Mouse (Mus musculus): ENCODE results near the gene Wdr46. TPM values are rescaled to one million over a fixed set of nuclear protein-coding genes. Genes with fewer than 3 reads are reported as not detected.

Gene Wdr46
- polyA plus RNA-seq, 1 experiment from 2014 or later, result 32.7 TPM

DNA sequence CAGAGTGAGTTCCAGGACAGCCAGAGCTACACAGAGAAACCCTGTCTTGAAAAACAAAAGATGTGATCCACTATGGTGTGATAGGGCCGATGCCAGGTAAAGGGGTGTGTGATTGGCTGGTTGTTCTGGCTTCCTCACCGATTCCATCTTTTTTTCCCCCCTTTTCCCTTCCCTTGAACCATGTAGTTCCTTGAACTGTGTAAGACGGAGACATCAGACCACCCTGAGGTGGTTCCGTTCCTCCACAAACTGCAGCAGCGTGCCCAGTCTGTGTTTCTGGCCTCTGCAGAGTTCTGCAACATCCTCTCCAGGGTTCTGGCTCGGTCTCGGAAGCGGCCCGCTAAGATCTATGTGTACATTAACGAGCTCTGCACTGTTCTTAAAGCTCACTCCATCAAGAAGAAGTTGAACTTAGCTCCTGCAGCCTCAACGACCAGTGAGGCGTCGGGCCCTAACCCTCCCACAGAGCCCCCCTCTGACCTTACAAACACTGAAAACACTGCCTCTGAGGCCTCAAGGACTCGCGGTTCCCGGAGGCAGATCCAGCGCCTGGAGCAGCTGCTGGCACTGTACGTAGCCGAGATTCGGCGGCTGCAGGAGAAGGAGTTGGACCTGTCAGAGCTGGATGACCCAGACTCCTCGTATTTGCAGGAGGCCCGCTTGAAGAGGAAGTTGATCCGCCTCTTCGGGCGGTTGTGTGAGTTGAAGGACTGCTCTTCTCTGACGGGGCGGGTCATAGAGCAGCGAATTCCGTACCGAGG is 29.2 kb upstream of the Wdr46 start:
- H3K36me3 ChIP-seq (ENCODE audit: insufficient read depth, low read length), result peaks cover 35% of the 10 kb centered on the region
- H3K27me3 ChIP-seq (ENCODE audit: insufficient read depth, low read length), result no peaks in the 10 kb centered on the region
- no peak overlapping the region; the same call in 1 of the 2 replicates for H3K9ac ChIP-seq (replicated peaks; ENCODE audit: low read length)
- no peaks in the 10 kb centered on the region for H3K9me3 ChIP-seq (ENCODE audit: low read length)
- 57% methylated on average over 31 of the region's 31 CpGs for WGBS
- 0 out of 2 replicates have a peak overlapping the region, but pooled peaks have one; percentile 37 for H3K27ac ChIP-seq (ENCODE audit: low read length)
- H3K4me1 ChIP-seq (ENCODE audit: insufficient read depth, low read length), result peaks cover 43% of the 10 kb centered on the region
- H3K4me3 ChIP-seq (ENCODE audit: low read length), result peak overlapping the region; percentile 13; the same call in 1 of the 2 replicates
- no peak for ATAC-seq (ENCODE audit: low FRiP score, low TSS enrichment)
- H3K4me2 ChIP-seq (replicated peaks; ENCODE audit: low read depth, low read length), result peak overlapping the region; percentile 77; the same call in 1 of the 2 replicates

DNA sequence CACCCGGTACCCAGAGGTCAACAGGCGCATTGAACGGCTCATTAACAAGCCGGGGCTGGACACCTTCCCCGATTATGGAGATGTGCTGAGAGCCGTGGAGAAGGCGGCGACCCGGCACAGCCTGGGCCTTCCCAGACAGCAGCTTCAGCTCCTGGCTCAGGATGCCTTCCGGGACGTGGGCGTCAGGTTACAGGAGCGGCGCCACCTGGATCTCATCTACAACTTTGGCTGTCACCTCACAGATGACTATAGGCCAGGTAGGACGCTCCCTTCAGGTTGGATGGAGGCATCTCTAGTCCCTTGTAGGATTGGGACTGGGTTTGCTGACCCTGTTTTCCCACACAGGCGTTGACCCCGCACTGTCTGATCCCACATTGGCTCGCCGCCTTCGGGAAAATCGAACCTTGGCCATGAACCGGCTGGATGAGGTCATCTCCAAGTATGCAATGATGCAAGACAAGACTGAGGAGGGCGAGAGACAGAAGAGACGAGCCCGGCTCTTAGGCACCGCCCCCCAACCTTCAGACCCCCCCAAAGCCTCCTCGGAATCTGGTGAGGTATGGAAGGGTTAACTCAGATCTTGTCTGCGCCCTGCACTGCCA is 28.5 kb upstream of the Wdr46 start:
- Histone ChIP-seq H3K9ac (replicated peaks; ENCODE audit: low read length) (no peak overlapping the region), H3K9me3 (ENCODE audit: low read length) (no peaks in the 10 kb centered on the region), H3K4me2 (replicated peaks; ENCODE audit: low read depth, low read length) (peak overlapping the region; percentile 77; the same call in 1 of the 2 replicates), H3K4me3 (ENCODE audit: low read length) (peak overlapping the region; percentile 13; the same call in 1 of the 2 replicates), H3K27me3 (ENCODE audit: insufficient read depth, low read length) (no peaks in the 10 kb centered on the region), H3K4me1 (ENCODE audit: insufficient read depth, low read length) (peaks cover 47% of the 10 kb centered on the region), H3K27ac (ENCODE audit: low read length) (no peak overlapping the region), H3K36me3 (ENCODE audit: insufficient read depth, low read length) (peaks cover 35% of the 10 kb centered on the region)
- no peak for ATAC-seq (ENCODE audit: low FRiP score, low TSS enrichment)
- 58% methylated on average over 28 of the region's 28 CpGs for WGBS

DNA sequence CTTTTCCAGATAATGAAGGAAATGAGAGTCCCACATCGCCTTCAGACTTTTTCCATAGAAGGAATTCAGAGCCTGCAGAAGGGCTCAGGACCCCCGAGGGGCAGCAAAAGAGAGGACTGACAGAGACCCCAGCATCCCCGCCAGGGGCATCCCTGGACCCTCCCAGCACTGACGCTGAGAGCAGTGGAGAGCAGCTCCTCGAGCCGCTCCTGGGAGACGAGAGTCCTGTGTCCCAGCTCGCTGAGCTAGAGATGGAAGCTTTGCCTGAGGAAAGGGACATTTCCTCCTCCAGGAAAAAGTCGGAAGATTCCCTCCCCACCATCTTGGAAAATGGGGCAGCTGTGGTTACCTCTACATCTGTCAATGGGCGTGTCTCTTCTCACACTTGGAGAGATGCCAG is 27.2 kb upstream of the Wdr46 start:
- ATAC-seq (ENCODE audit: low FRiP score, low TSS enrichment), result no peak
- no peaks in the 10 kb centered on the region for H3K9me3 ChIP-seq (ENCODE audit: low read length)
- H3K4me2 ChIP-seq (replicated peaks; ENCODE audit: low read depth, low read length), result no peak overlapping the region
- H3K9ac ChIP-seq (replicated peaks; ENCODE audit: low read length), result no peak overlapping the region
- H3K4me3 ChIP-seq (ENCODE audit: low read length), result no peak overlapping the region
- H3K27ac ChIP-seq (ENCODE audit: low read length), result no peak overlapping the region
- peaks cover 45% of the 10 kb centered on the region for H3K4me1 ChIP-seq (ENCODE audit: insufficient read depth, low read length)
- WGBS, result 90% methylated on average over 10 of the region's 10 CpGs
- H3K36me3 ChIP-seq (ENCODE audit: insufficient read depth, low read length), result peaks cover 43% of the 10 kb centered on the region
- H3K27me3 ChIP-seq (ENCODE audit: insufficient read depth, low read length), result no peaks in the 10 kb centered on the region

DNA sequence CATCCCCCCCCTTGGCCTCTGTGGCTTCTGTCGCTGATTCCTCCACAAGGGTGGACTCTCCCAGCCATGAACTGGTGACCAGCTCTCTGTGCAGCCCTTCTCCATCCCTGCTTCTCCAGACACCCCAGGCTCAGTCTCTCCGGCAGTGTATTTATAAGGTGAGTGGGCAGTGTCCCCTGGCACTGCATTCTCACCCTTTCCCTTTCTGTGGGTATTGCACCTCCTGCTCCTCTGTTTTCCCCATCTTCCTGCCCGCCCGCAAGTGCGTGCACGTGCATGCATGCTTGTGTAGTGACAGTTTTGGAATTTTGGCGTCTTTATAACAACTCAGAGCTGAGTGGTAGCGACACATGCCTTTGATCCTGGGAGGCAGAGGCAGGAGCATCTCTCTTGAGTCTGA is 26.6 kb upstream of the Wdr46 start:
- H3K27ac ChIP-seq (ENCODE audit: low read length), result no peak overlapping the region
- no peak overlapping the region for H3K4me2 ChIP-seq (replicated peaks; ENCODE audit: low read depth, low read length)
- H3K36me3 ChIP-seq (ENCODE audit: insufficient read depth, low read length), result peaks cover 43% of the 10 kb centered on the region
- no peak overlapping the region for H3K4me3 ChIP-seq (ENCODE audit: low read length)
- no peak overlapping the region for H3K9ac ChIP-seq (replicated peaks; ENCODE audit: low read length)
- ATAC-seq (ENCODE audit: low FRiP score, low TSS enrichment), result no peak
- H3K9me3 ChIP-seq (ENCODE audit: low read length), result no peaks in the 10 kb centered on the region
- H3K4me1 ChIP-seq (ENCODE audit: insufficient read depth, low read length), result peaks cover 49% of the 10 kb centered on the region
- 94% methylated on average over 8 of the region's 8 CpGs for whole genome bisulfite sequencing
- no peaks in the 10 kb centered on the region for H3K27me3 ChIP-seq (ENCODE audit: insufficient read depth, low read length)

DNA sequence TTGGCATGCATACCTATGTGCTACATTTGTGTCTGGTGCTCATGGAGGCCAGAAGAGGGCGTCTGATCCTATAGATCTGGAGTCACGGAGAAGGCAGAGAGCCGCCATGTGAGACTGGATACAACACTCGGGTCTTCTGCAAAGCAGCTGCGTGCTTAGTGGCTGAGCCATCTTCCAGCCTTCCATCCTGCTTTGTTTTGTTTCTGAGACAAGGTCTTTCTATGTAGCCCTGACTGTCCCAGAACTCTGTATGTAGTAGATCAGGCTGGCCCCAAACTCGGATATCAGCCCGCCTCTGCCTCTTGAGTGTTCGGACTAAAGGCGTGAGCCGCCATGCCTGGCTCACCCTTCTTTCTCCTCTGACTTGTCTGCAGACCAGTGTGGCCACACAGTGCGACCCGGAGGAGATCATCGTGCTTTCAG is 25.5 kb upstream of the Wdr46 start:
- no peaks in the 10 kb centered on the region for H3K27me3 ChIP-seq (ENCODE audit: insufficient read depth, low read length)
- peak overlapping the region; percentile 62 for H3K4me3 ChIP-seq (ENCODE audit: low read length)
- no peaks in the 10 kb centered on the region for H3K9me3 ChIP-seq (ENCODE audit: low read length)
- peaks cover 43% of the 10 kb centered on the region for H3K36me3 ChIP-seq (ENCODE audit: insufficient read depth, low read length)
- peak overlapping the region; percentile 59 for H3K4me2 ChIP-seq (replicated peaks; ENCODE audit: low read depth, low read length)
- H3K9ac ChIP-seq (replicated peaks; ENCODE audit: low read length), result no peak overlapping the region; the same call in 1 of the 2 replicates
- peaks cover 52% of the 10 kb centered on the region for H3K4me1 ChIP-seq (ENCODE audit: insufficient read depth, low read length)
- no peak for ATAC-seq (ENCODE audit: low FRiP score, low TSS enrichment)
- 68% methylated on average over 13 of the region's 13 CpGs for WGBS
- H3K27ac ChIP-seq (ENCODE audit: low read length), result peak overlapping the region; percentile 40

DNA sequence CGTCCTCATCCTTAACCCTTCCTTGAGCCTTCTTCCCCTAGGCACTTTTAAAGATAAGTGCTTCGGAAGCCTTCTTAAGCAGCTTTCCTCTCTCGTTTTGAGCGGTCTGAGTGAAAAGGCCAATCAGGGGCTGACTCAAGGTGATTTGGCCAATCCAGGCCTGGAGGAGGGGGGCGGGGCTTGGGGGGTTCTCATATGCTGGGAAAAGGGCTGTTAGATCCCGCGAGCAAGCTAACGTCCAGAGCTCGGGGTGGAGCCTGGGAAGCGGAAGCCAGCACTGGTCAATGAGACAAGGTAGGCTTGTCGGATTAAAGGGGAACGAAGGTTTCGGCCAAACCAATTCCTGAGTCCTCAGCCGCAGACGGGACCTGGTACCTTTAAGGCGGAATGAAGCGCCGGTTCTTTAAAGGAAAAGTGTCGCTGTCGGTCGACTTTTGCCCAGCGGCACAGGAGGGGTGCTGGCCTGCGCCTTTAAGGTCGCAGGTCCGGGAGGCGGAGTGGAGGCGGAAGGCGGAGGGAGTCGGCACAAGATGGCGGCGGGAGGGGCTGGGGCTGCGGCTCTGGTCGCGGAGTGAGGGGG is 24.7 kb upstream of the Wdr46 start, which contains the start of the genes Tapbp and Zbtb22:
Tapbp (plus strand) TSS at position 229 of the 580 bp plus-strand sequence.
Zbtb22 (plus strand) TSS at position 234 of the 580 bp plus-strand sequence.
- H3K27me3 ChIP-seq (ENCODE audit: insufficient read depth, low read length), result no peaks in the 10 kb centered on the region
- peaks cover 43% of the 10 kb centered on the region for H3K36me3 ChIP-seq (ENCODE audit: insufficient read depth, low read length)
- peak within 1 kb of the TSS; percentile 59 for H3K4me2 ChIP-seq (replicated peaks; ENCODE audit: low read depth, low read length)
- H3K9me3 ChIP-seq (ENCODE audit: low read length), result no peaks in the 10 kb centered on the region
- peak; percentile 92 for ATAC-seq (ENCODE audit: low FRiP score, low TSS enrichment)
- peak within 1 kb of the TSS; percentile 70 for H3K27ac ChIP-seq (ENCODE audit: low read length)
- WGBS, result under 1% methylated on average over 26 of the region's 34 CpGs
- peak within 1 kb of the TSS; percentile 62 for H3K4me3 ChIP-seq (ENCODE audit: low read length)
- peaks cover 46% of the 10 kb centered on the region for H3K4me1 ChIP-seq (ENCODE audit: insufficient read depth, low read length)
- H3K9ac ChIP-seq (replicated peaks; ENCODE audit: low read length), result peak within 1 kb of the TSS; percentile 61

DNA sequence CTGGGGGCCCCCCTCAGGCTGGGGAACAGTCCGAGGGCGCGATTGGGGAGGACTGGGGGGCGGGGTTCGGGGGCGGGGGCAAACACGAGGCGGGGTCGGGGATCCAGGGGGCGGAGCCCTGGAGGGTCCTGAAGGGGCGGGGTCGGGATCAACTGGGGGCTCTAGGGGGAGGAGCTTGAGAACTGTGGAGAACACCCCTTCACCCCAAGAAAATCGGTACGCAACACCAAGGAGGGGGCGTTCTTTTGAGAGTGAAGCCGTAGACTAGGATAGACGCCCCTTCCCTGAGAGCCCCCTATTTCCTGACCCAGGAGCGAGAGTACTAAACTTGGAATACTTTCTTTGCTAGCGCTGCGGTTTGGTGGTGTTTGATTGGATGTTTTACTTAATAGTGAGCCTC is 24.2 kb upstream of the Wdr46 start:
- ATAC-seq (ENCODE audit: low FRiP score, low TSS enrichment), result peak; percentile 4
- H3K36me3 ChIP-seq (ENCODE audit: insufficient read depth, low read length), result peaks cover 43% of the 10 kb centered on the region
- H3K27ac ChIP-seq (ENCODE audit: low read length), result peak overlapping the region; percentile 70
- peak overlapping the region; percentile 62 for H3K4me3 ChIP-seq (ENCODE audit: low read length)
- H3K27me3 ChIP-seq (ENCODE audit: insufficient read depth, low read length), result no peaks in the 10 kb centered on the region
- no peaks in the 10 kb centered on the region for H3K9me3 ChIP-seq (ENCODE audit: low read length)
- H3K4me1 ChIP-seq (ENCODE audit: insufficient read depth, low read length), result peaks cover 43% of the 10 kb centered on the region
- WGBS, result under 1% methylated on average over 9 of the region's 20 CpGs
- H3K9ac ChIP-seq (replicated peaks; ENCODE audit: low read length), result peak overlapping the region; percentile 61
- peak overlapping the region; percentile 59 for H3K4me2 ChIP-seq (replicated peaks; ENCODE audit: low read depth, low read length)

DNA sequence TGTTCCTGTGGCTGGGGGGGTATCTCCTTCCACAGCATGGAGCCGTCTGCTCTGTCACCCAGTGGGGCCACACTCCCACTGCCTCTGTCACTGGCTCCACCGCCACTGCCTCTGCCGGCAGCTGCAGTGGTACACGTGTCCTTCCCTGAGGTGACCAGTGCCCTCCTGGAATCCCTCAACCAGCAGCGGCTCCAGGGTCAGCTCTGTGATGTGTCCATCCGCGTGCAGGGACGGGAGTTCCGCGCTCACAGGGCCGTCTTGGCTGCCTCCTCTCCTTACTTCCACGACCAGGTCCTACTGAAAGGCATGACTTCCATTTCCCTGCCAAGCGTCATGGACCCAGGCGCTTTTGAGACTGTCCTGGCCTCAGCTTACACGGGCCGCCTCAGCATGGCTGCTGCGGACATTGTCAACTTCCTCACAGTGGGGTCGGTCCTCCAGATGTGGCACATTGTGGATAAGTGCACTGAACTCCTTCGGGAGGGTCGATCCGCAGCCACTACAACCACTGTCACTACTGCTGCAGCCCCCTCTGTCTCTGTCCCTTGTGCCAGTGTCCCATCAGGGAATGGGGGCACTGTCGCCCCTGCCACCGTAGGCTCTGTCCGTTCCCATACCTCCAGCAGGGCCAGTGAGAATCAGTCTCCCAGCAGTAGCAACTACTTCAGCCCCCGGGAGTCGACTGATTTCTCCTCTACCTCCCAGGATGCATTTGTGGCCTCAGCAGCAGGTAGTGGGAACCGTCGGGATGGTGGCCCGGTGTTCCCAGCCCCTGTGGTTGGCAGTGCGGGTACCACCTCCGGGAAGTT is 23.4 kb upstream of the Wdr46 start:
- peak overlapping the region; percentile 61 for H3K9ac ChIP-seq (replicated peaks; ENCODE audit: low read length)
- no peak overlapping the region for H3K27ac ChIP-seq (ENCODE audit: low read length)
- peaks cover 36% of the 10 kb centered on the region for H3K4me1 ChIP-seq (ENCODE audit: insufficient read depth, low read length)
- H3K27me3 ChIP-seq (ENCODE audit: insufficient read depth, low read length), result no peaks in the 10 kb centered on the region
- no peak for ATAC-seq (ENCODE audit: low FRiP score, low TSS enrichment)
- no peaks in the 10 kb centered on the region for H3K9me3 ChIP-seq (ENCODE audit: low read length)
- peak overlapping the region; percentile 59 for H3K4me2 ChIP-seq (replicated peaks; ENCODE audit: low read depth, low read length)
- H3K36me3 ChIP-seq (ENCODE audit: insufficient read depth, low read length), result peaks cover 35% of the 10 kb centered on the region
- H3K4me3 ChIP-seq (ENCODE audit: low read length), result peak overlapping the region; percentile 62
- 74% methylated on average over 31 of the region's 31 CpGs for WGBS

DNA sequence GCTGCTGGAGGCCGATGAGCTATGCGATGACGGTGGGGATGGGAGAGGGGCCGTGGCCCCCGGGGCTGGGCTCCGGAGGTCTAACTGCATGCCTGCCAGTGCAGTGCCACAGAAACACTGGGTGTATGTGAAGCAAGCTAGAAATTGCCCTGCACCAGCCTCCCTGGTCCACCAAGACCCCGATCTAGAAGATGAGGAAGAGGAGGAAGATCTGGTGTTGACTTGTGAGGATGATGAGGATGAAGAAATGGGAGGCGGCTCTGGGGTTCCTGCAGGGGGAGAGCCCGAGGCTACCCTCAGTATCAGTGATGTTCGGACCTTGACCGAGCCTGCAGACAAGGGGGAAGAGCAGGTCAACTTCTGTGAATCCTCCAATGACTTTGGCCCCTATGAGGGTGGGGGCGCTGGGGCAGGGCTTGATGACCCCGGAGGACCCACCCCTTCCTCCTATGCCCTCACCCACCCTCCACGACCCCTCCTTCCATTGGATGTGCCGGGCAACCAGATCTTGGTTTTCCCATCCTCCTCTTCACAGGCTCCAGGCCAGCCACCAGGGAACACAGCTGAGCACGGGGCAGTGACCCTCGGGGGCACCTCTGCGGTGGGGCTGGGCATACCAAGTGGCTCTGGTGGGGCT is 22.7 kb upstream of the Wdr46 start:
- Histone ChIP-seq H3K4me3 (ENCODE audit: low read length) (no peak overlapping the region), H3K9me3 (ENCODE audit: low read length) (no peaks in the 10 kb centered on the region), H3K27ac (ENCODE audit: low read length) (no peak overlapping the region), H3K9ac (replicated peaks; ENCODE audit: low read length) (no peak overlapping the region), H3K4me2 (replicated peaks; ENCODE audit: low read depth, low read length) (no peak overlapping the region), H3K36me3 (ENCODE audit: insufficient read depth, low read length) (peaks cover 29% of the 10 kb centered on the region), H3K27me3 (ENCODE audit: insufficient read depth, low read length) (no peaks in the 10 kb centered on the region), H3K4me1 (ENCODE audit: insufficient read depth, low read length) (peaks cover 34% of the 10 kb centered on the region)
- 86% methylated on average over 18 of the region's 18 CpGs for WGBS
- ATAC-seq (ENCODE audit: low FRiP score, low TSS enrichment), result no peak
